Mouse (Mus musculus): ENCODE results near the gene Mitf. TPM values are rescaled to one million over a fixed set of nuclear protein-coding genes. Genes with fewer than 3 reads are reported as not detected.

Gene Mitf
- 1.9 to 6.8 TPM (median 2.4 TPM) in 3 replicates for total RNA-seq (2017)

DNA sequence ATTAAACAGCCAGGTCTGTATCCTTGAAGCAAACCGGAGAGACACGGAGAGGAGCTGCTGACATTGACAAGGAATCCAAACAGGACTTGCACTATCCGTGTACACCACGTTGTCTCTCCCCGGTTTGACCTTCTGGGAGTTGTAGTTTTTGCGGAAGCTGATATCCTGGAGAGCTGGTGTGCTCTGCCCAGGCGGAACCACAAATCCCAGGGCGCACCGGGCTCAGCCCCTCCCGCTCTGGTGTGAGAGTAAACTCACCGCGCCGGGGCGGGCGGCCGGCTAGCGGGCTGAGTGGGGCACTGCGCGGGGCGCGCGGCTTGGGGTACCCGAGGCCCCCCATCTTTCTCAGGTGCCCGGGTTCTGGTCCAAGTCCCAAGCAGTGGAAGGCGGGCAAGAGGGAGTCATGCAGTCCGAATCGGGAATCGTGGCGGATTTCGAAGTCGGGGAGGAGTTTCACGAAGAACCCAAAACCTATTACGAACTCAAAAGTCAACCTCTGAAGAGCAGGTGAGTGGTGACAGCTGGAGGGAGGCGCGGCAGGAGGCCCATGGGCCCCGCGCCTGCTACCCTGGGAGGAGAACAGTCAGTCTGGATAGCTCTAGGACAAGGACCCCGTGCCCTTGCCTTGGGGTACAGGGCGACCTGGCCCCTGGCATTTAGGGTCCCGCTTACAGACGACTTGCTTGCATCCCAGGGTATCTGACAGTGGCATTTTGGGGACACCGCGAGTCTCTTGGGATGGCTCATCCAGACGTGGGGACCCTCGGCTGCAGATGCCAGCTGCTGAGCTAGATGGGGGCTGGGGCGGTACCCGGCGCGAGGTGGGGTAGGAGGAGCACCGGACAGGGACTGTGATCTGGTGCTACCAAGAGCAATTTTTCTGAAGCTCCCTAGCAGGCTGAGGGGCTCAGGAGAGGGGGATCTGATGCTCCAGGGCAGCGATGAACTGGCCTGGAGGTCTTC is at the start of gene Mitf:
Mitf (plus strand) TSS at position 272 of the 963 bp plus-strand sequence.
- ATAC-seq (replicated peaks; ENCODE audit: insufficient number of reproducible peaks, low FRiP score, low TSS enrichment, poor library complexity, severe bottlenecking): peak; percentile 99

DNA sequence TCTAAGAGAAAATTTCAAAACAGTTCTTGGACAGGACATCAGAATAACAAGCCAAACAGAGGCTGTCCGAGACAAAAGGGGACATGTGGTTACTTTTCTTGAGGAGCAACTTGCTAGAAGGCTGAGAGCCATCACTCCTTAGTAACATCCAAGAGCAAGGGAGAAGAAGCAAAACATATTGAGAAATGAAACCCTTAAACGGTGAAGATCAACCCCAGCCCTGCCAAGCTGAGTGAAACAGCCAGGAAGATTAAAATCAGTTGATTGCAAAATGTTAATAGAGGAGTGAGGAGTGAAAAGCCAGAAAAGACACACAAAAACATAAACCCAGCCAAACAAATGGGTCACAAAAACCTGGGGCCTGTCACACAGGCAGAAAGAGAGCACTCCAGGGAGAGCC is 49.5 kb upstream of the Mitf start:
- ATAC-seq (replicated peaks; ENCODE audit: insufficient number of reproducible peaks, low FRiP score, low TSS enrichment, poor library complexity, severe bottlenecking): no peak

- no peak for ATAC-seq (replicated peaks; ENCODE audit: insufficient number of reproducible peaks, low FRiP score, low TSS enrichment, poor library complexity, severe bottlenecking)
These were observed 48.0 kb upstream of the Mitf start for GRCm38 (mm10) chr6:97758884-97759283.

GRCm38 (mm10) chr6:97759301-97759700 is 47.6 kb upstream of the Mitf start:
- peak; percentile 64; the same call in 1 of the 2 replicates for ATAC-seq (replicated peaks; ENCODE audit: insufficient number of reproducible peaks, low FRiP score, low TSS enrichment, poor library complexity, severe bottlenecking)

DNA sequence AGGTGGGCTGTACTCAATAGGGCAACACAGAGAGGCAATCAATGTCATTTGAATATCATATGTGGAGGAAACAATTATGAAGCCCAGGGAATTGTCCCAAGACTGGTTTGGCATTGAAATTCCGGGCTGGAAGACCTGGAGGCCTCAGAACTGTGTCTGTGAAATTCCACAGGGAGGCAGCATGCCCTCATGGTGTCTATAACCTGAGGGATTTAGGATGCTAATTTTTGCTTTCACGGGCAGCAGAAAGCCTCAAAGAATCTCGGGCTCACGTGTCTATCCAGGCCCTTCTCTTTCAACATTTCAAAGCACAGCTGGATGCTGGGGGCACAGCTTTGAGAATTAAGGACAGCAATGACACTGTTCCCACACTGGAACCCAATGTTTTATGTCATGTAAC is 45.5 kb upstream of the Mitf start:
- ATAC-seq (replicated peaks; ENCODE audit: insufficient number of reproducible peaks, low FRiP score, low TSS enrichment, poor library complexity, severe bottlenecking): no peak

DNA sequence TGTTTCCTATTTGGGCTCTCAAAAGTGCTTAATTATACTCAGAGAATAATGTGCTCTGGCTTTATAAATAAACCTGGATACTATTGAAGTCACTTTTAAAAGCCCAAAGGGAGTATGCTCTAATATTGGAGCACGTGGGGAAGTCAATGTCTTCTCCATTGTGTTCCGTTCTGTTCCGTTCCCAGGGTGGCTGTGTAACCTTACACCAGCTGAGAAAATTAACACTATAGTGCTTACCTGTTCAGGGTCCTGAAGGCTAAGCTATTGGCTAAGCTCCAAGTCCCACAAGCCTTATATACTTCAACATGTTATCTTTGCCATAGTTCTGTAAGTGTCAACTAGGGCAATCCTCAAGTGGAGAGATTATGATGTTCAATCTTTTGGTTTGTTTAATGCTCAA is 42.9 kb upstream of the Mitf start:
- no peak for ATAC-seq (replicated peaks; ENCODE audit: insufficient number of reproducible peaks, low FRiP score, low TSS enrichment, poor library complexity, severe bottlenecking)

DNA sequence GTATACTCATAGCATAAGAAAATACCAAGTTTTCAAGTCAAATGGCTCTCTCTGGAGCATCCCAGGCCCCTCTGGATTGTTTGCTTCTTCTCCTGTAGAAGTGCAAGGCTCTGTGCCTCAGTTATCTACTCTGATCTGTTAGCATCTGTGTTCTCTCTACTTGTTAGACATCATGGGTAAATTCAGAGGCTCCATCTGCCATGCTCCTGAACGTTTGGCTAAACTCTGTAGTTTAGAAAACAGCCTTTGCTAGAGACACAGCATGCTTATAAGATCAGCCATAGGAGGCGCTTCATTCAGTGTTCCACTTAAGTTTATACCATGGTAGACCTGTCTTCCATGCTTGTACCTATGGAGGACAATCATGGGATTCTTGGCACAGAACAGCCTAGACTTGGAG is 39.0 kb upstream of the Mitf start:
- no peak for ATAC-seq (replicated peaks; ENCODE audit: insufficient number of reproducible peaks, low FRiP score, low TSS enrichment, poor library complexity, severe bottlenecking)

DNA sequence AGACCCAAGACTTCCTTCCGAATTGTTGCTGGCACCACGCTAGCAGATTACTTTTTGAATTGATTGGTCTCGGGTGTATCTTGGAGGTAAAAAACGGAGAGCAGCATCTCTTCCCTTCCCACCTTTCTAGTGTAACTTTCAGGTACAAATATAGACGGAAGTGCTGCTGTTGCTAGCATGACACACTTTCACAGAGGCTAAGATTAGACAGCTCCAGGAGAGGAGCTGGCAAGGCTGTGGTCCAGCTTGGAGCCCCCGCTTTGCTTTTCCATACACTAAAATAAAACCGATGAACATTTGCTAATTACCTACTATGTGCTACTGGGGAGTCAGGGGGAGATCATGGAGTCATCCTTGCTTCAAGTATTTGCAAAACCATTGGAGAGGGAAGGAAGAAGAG is 37.3 kb upstream of the Mitf start:
- ATAC-seq (replicated peaks; ENCODE audit: insufficient number of reproducible peaks, low FRiP score, low TSS enrichment, poor library complexity, severe bottlenecking): no peak

DNA sequence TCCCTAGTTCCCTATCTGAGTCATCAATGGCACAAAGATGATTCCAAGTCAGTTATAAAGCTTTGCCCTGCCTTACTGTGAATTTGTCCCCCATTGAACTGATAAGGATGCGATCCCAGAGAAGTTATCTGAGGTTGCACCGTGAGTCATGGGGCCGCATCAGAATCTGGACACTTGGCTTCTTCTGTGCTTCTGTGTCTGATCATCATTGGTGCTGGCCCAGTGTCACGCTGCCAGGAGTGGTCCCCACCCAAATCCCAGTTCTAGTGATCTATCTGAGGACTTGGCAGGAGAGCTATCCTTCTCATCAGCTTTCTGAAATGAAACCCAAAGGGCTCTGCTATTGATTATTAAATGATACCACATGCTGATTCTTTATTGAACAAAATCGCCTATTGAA is 25.5 kb upstream of the Mitf start:
- ATAC-seq (replicated peaks; ENCODE audit: insufficient number of reproducible peaks, low FRiP score, low TSS enrichment, poor library complexity, severe bottlenecking): no peak

DNA sequence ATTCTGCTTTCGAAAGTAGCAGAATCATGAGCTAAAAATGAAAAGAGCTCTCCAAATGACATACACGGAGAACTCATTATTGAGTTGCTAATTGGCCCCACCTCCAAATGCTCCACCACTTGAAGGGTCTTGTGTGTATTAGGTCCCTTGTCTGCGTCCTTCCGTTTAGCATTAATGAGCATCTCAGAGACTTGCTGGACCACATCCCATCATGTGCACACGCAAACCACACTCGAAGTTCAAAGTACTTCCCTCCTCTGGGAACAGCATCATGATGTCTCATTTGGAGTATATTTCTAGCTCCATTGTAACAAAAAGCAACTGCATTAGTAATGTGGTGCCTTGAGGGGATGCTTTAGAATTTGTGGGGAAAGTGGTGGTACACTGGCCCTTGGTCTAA is 24.6 kb upstream of the Mitf start:
- no peak for ATAC-seq (replicated peaks; ENCODE audit: insufficient number of reproducible peaks, low FRiP score, low TSS enrichment, poor library complexity, severe bottlenecking)

- no peak for ATAC-seq (replicated peaks; ENCODE audit: insufficient number of reproducible peaks, low FRiP score, low TSS enrichment, poor library complexity, severe bottlenecking)
These were observed 20.0 kb upstream of the Mitf start for GRCm38 (mm10) chr6:97786871-97787270.

- ATAC-seq (replicated peaks; ENCODE audit: insufficient number of reproducible peaks, low FRiP score, low TSS enrichment, poor library complexity, severe bottlenecking): no peak
These were observed 18.4 kb upstream of the Mitf start for GRCm38 (mm10) chr6:97788361-97788974.

GRCm38 (mm10) chr6:97789700-97790099 is 17.2 kb upstream of the Mitf start:
- ATAC-seq (replicated peaks; ENCODE audit: insufficient number of reproducible peaks, low FRiP score, low TSS enrichment, poor library complexity, severe bottlenecking): no peak

GRCm38 (mm10) chr6:97792104-97792503 is 14.7 kb upstream of the Mitf start:
- no peak for ATAC-seq (replicated peaks; ENCODE audit: insufficient number of reproducible peaks, low FRiP score, low TSS enrichment, poor library complexity, severe bottlenecking)

DNA sequence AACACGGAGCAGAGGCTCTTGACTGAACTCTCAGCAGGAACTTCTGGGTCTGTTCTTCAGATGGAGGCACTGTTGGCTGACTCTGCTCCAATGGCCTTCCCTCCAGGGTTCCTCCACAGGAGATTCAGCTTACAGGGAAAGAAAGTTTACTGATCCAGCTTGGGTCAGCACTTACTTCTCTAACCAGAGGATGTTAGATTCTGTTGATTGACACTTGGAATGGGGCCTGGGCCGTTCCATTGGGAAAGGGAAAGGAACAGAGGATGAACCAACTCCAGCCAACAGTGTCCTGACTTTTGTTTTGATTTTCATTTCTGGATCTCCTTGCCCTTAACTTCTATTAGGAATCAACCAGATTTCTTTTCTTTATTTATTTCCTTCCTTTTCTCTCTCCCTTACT is 11.7 kb upstream of the Mitf start:
- ATAC-seq (replicated peaks; ENCODE audit: insufficient number of reproducible peaks, low FRiP score, low TSS enrichment, poor library complexity, severe bottlenecking): no peak

GRCm38 (mm10) chr6:97800615-97801014 is 6.2 kb upstream of the Mitf start:
- no peak for ATAC-seq (replicated peaks; ENCODE audit: insufficient number of reproducible peaks, low FRiP score, low TSS enrichment, poor library complexity, severe bottlenecking)

DNA sequence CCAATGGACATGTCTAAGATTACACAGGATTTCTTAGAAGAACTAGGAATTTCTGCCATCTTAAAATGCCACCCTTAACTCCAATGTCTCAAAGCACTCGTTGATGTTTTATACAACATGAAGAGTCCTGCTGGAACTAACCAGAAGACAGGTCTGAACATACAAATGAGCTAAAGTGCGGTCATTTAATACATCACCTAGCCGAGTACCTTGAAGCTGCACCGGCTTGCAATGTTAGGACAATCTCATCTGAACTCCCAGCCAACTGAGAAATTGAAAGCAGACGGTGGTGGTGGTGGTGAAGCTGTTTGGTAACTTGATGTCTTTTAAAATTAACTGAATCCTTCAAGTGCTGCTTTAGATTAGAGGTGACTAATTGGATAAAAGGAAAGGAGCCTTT is 801 bp upstream of the Mitf start:
- ATAC-seq (replicated peaks; ENCODE audit: insufficient number of reproducible peaks, low FRiP score, low TSS enrichment, poor library complexity, severe bottlenecking): no peak

DNA sequence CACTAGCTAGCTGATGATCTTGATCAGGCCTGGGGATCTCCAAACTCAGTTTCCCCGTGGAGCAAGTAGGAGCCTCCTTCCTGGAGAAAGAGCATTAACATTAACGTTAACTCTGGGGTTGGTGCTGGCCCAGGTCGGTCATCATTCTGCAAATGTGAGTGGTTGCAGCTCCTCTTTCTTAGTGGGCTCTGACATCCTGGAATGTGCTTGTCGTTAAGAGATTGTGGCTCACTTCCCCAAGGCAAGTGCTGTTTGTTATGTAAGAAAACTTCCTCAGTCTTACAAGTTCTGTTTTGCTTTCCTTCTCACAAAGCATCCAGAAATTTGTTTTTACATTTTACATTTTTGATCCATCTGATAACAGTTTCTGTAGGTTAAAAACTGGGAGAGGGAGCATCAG is 7.3 kb downstream of the Mitf start:
- no peak for ATAC-seq (replicated peaks; ENCODE audit: insufficient number of reproducible peaks, low FRiP score, low TSS enrichment, poor library complexity, severe bottlenecking)

DNA sequence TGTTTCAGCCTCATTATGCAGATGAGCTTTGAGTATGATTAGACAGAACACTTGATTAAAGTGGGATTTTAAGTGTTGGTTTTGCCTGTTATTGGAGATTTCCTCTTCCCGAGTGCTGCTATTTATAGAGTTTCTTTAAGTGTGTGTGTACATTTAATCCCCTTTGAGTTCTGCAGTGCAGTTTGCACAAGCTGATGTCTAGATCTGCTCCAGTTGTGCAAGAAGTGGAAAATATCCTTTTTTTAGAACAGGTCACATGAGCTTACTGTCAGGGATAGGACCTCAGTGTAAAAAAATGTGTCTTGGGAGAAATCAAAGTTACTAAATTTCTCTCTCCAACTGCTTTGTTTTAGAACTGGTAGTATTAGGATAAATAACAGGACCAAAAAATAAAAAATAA is 8.9 kb downstream of the Mitf start:
- ATAC-seq (replicated peaks; ENCODE audit: insufficient number of reproducible peaks, low FRiP score, low TSS enrichment, poor library complexity, severe bottlenecking): no peak

DNA sequence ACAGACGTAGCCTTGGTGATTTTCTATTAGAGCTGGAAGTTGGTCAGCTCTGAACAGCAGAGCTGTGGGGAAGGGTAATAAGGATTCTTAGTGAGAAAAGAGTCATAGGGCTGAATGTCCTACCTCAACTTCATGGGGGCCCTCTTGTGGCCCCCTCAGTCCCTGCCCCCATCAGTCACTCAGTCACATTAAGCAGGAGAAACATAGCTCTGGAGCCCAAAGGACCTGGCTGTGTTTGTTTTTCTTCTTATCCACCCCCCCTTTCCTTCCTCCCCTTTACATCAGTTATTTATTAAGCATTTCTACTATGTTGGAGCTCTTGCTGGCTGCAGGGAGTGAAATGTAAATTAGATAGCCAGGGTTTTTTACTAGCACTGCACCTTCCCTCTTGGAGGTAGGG is 10.0 kb downstream of the Mitf start:
- no peak for ATAC-seq (replicated peaks; ENCODE audit: insufficient number of reproducible peaks, low FRiP score, low TSS enrichment, poor library complexity, severe bottlenecking)

All from monocyte, adult 5-6 weeks (primary cell).